11 mouse cellular contexts compared by ENCODE assay signal in genomic region chr12:9571276-9571940, GRCm38 (mm10). TPM values are rescaled to one million over a fixed set of nuclear protein-coding genes. Genes with fewer than 3 reads are reported as not detected.
DNase-seq lines count a peak whose midpoint lies in the region; ATAC-seq and TF ChIP-seq lines count a peak whose summit lies in the region.
"Had no signal": no experiment of that assay in that cellular context is flagged by ENCODE, and none has a peak within 500 bp of the region (broad histone marks: within the 10 kb centered on the region; RNA-seq: fewer than 3 reads in every experiment).

No protein-coding gene starts in this region.

- no peaks in the 10 kb centered on the region for H3K9me3 ChIP-seq in heart, embryonic 12.5 days (replicated peaks)
- H3K9me3 ChIP-seq in lung, embryonic 15.5 days, result no peaks in the 10 kb centered on the region
- H3K9me3 ChIP-seq in embryonic facial prominence, embryonic 14.5 days (ENCODE audit: control insufficient read depth, low read length), result no peaks in the 10 kb centered on the region
- H3K9me3 ChIP-seq: midbrain, embryonic 12.5 days had no signal

- peaks cover 21% of the 10 kb centered on the region for H3K4me1 ChIP-seq in heart, embryonic 12.5 days (replicated peaks)
- H3K4me1 ChIP-seq in heart, adult 2 months (ENCODE audit: control insufficient read depth, insufficient read depth, low read length), result no peaks in the 10 kb centered on the region
- peaks cover 6% of the 10 kb centered on the region; the same call in 1 of the 2 replicates for H3K4me1 ChIP-seq in lung, embryonic 15.5 days
- peaks cover 5% of the 10 kb centered on the region; the same call in 1 of the 2 replicates for H3K4me1 ChIP-seq in embryonic facial prominence, embryonic 14.5 days (ENCODE audit: control insufficient read depth, insufficient read depth, low read length)

- H3K9ac ChIP-seq in heart, embryonic 12.5 days, result no peak overlapping the region
- no peak overlapping the region for H3K9ac ChIP-seq in heart, adult 2 months (ENCODE audit: low read depth, low read length)
- H3K9ac ChIP-seq in lung, embryonic 15.5 days, result no peak overlapping the region
- H3K9ac ChIP-seq in embryonic facial prominence, embryonic 14.5 days (ENCODE audit: low read depth, low read length), result no peak overlapping the region
- H3K9ac ChIP-seq: midbrain, embryonic 12.5 days had no signal

- peaks cover 44% of the 10 kb centered on the region for H3K27me3 ChIP-seq in heart, embryonic 12.5 days (replicated peaks)
- peaks cover 11% of the 10 kb centered on the region; the same call in 1 of the 2 replicates for H3K27me3 ChIP-seq in heart, adult 2 months (ENCODE audit: control insufficient read depth, insufficient read depth, low read length)
- H3K27me3 ChIP-seq in lung, embryonic 15.5 days, result peaks cover 47% of the 10 kb centered on the region
- peaks cover 47% of the 10 kb centered on the region for H3K27me3 ChIP-seq in embryonic facial prominence, embryonic 14.5 days (replicated peaks; ENCODE audit: control insufficient read depth, insufficient read depth, low read length)

- TF ChIP-seq EP300 in heart, adult 2 months (IDR thresholded peaks at IDR 0.05; ENCODE audit: insufficient read depth, low read depth, low read length), result no peak

- peak overlapping the region; percentile 91 for H3K4me2 ChIP-seq in heart, embryonic 12.5 days
- H3K4me2 ChIP-seq in lung, embryonic 15.5 days, result peak overlapping the region; percentile 79
- peak overlapping the region; percentile 71 for H3K4me2 ChIP-seq in embryonic facial prominence, embryonic 14.5 days (ENCODE audit: low read depth, low read length)

- TF ChIP-seq POLR2A in heart, adult 2 months (IDR thresholded peaks at IDR 0.05; ENCODE audit: insufficient read depth, low read depth, low read length), result no peak

- intact Hi-C loops in heart, adult 2 months (cut with DNase I), result loop anchor here (2.0 to 10.0 kb wide), 6 partner anchors 319 to 1016 kb away; no protein-coding TSS in a partner anchor

- no peaks in the 10 kb centered on the region for H3K36me3 ChIP-seq in heart, embryonic 12.5 days
- H3K36me3 ChIP-seq in heart, adult 2 months (ENCODE audit: control insufficient read depth, insufficient read depth, low read length), result no peaks in the 10 kb centered on the region
- no peaks in the 10 kb centered on the region for H3K36me3 ChIP-seq in lung, embryonic 15.5 days
- no peaks in the 10 kb centered on the region for H3K36me3 ChIP-seq in embryonic facial prominence, embryonic 14.5 days (ENCODE audit: control insufficient read depth, insufficient read depth, low read length)
- H3K36me3 ChIP-seq: midbrain, embryonic 12.5 days had no signal

- no peak for TF ChIP-seq CTCF in heart, adult 2 months (IDR thresholded peaks at IDR 0.05)

- no peak for DNase-seq in heart, adult 2 months
- DNase-seq in lung, adult 18-20 months, result no peak
- no peak for DNase-seq in embryonic facial prominence, embryonic 14.5 days (ENCODE audit: low spot score)
- DNase-seq in retina, postnatal 1 day, result peak; percentile 10
- DNase-seq in thymus, postnatal 4 days, result no peak
- no peak for DNase-seq in thymus, postnatal 14 days
- DNase-seq: left cerebral cortex, postnatal 4 days had no signal

- no peak for ATAC-seq in heart, embryonic 12.5 days (ENCODE audit: insufficient number of reproducible peaks, low FRiP score)
- ATAC-seq in lung, embryonic 15.5 days (ENCODE audit: borderline replicate concordance, extremely low read depth, low FRiP score, low TSS enrichment), result no peak
- ATAC-seq in embryonic facial prominence, embryonic 14.5 days (ENCODE audit: low read depth), result no peak
- ATAC-seq: CD4-positive, CD25-positive, alpha-beta regulatory T cell, adult 4 months had no signal

- H3K4me3 ChIP-seq in heart, embryonic 12.5 days, result peak overlapping the region; percentile 56
- no peak overlapping the region for H3K4me3 ChIP-seq in heart, adult 2 months
- no peak overlapping the region for H3K4me3 ChIP-seq in lung, embryonic 15.5 days
- peak overlapping the region; percentile 33; the same call in 1 of the 2 replicates for H3K4me3 ChIP-seq in embryonic facial prominence, embryonic 14.5 days (ENCODE audit: low read depth, low read length)

- 5% methylated on average over 13 of the region's 13 CpGs for WGBS in heart, embryonic 12.5 days
- WGBS in heart, adult 2 months, result 18% methylated on average over 13 of the region's 13 CpGs
- WGBS in lung, embryonic 15.5 days, result 40% methylated on average over 13 of the region's 13 CpGs
- WGBS in embryonic facial prominence, embryonic 14.5 days, result 14% methylated on average over 13 of the region's 13 CpGs

- no peaks in the 10 kb centered on the region for H3K79me2 ChIP-seq in heart, adult 2 months (replicated peaks; ENCODE audit: control insufficient read depth, insufficient read depth, low read length)

- no peak overlapping the region for H3K27ac ChIP-seq in heart, embryonic 12.5 days (ENCODE audit: poor library complexity, severe bottlenecking)
- no peak overlapping the region for H3K27ac ChIP-seq in heart, adult 2 months
- no peak overlapping the region for H3K27ac ChIP-seq in lung, embryonic 15.5 days
- H3K27ac ChIP-seq in embryonic facial prominence, embryonic 14.5 days (replicated peaks; ENCODE audit: low read depth, low read length), result no peak overlapping the region
- H3K27ac ChIP-seq: midbrain, embryonic 12.5 days had no signal

RNA-seq across cellular contexts. Expression of gene Osr1, which starts 1.5 kb away (rescaled TPM):
- polyA plus RNA-seq in heart, embryonic 12.5 days (2016; fragmentation: Nextera tagmentation; extraction: Ambion mirVana), result 9.5 and 10.7 TPM in 2 replicates
- total RNA-seq in heart, adult 2 months (2021), result 1 to 10 TPM; 3.7 to 4.0 TPM
- polyA plus RNA-seq in heart, adult 2 months (2012; rRNA removed), result 6.4 and 15.2 TPM in 2 replicates
- 19.1 and 19.3 TPM in 2 replicates for polyA plus RNA-seq in lung, embryonic 15.5 days (2015; fragmentation: Nextera tagmentation; extraction: Ambion mirVana)
- polyA plus RNA-seq in embryonic facial prominence, embryonic 14.5 days (2014; fragmentation: Nextera tagmentation; extraction: Ambion mirVana), result 66.1 and 88.3 TPM in 2 replicates
- polyA plus RNA-seq: CD4-positive, CD25-positive, alpha-beta regulatory T cell, adult 4 months had no signal

Comparison
In these comparisons a context has a peak if more than half of its experiments do, and no peak if none do; other contexts are left out.
1. H3K4me3 ChIP-seq: peak in heart, embryonic 12.5 days (single experiment) and embryonic facial prominence, embryonic 14.5 days (single experiment); none in heart, adult 2 months (single experiment) and lung, embryonic 15.5 days (single experiment).
2. Peak in every context shown above with its lines, with median percentiles within 50 percentile points of each other: H3K4me2 ChIP-seq.